ENCODE assay signal across 26 mouse cellular contexts in genomic region chr1:166268218-166268617, GRCm38 (mm10). TPM values are rescaled to one million over a fixed set of nuclear protein-coding genes. Genes with fewer than 3 reads are reported as not detected.
"Had no signal": no experiment of that assay in that cellular context is flagged by ENCODE, and none has a peak within 500 bp of the region (broad histone marks: within the 10 kb centered on the region; RNA-seq: fewer than 3 reads in every experiment).

No protein-coding gene starts in this region.

- H3K4me3 ChIP-seq: limb, embryonic 10.5 days; limb, embryonic 13.5 days; liver, embryonic 12.5 days; liver, embryonic 15.5 days; megakaryocyte, embryonic 14.5 days; midbrain, embryonic 10.5 days; midbrain, embryonic 13.5 days; neural tube, embryonic 12.5 days; neural tube, embryonic 15.5 days; stomach, embryonic 15.5 days had no signal

- ATAC-seq: liver, embryonic 12.5 days; midbrain, embryonic 13.5 days had no signal

- H3K9ac ChIP-seq: limb, embryonic 13.5 days; liver, embryonic 12.5 days; liver, embryonic 15.5 days; midbrain, embryonic 13.5 days; neural tube, embryonic 12.5 days; neural tube, embryonic 15.5 days; stomach, embryonic 15.5 days had no signal

- H3K9me3 ChIP-seq: limb, embryonic 10.5 days; limb, embryonic 13.5 days; liver, embryonic 12.5 days; liver, embryonic 15.5 days; midbrain, embryonic 13.5 days; neural tube, embryonic 12.5 days; neural tube, embryonic 15.5 days; stomach, embryonic 15.5 days had no signal

- H3K27me3 ChIP-seq: limb, embryonic 13.5 days; liver, embryonic 12.5 days; liver, embryonic 15.5 days; midbrain, embryonic 13.5 days; neural tube, embryonic 12.5 days; neural tube, embryonic 15.5 days; stomach, embryonic 15.5 days had no signal

- H3K4me1 ChIP-seq: limb, embryonic 10.5 days; limb, embryonic 13.5 days; liver, embryonic 12.5 days; liver, embryonic 15.5 days; megakaryocyte, embryonic 14.5 days; neural tube, embryonic 12.5 days; neural tube, embryonic 15.5 days; stomach, embryonic 15.5 days had no signal

- H3K4me2 ChIP-seq: limb, embryonic 13.5 days; liver, embryonic 12.5 days; liver, embryonic 15.5 days; midbrain, embryonic 13.5 days; neural tube, embryonic 12.5 days; neural tube, embryonic 15.5 days; stomach, embryonic 15.5 days had no signal

- H3K27ac ChIP-seq: limb, embryonic 10.5 days; limb, embryonic 13.5 days; liver, embryonic 12.5 days; liver, embryonic 15.5 days; midbrain, embryonic 10.5 days; midbrain, embryonic 13.5 days; neural tube, embryonic 12.5 days; neural tube, embryonic 15.5 days; stomach, embryonic 15.5 days had no signal

- DNase-seq: kidney, adult 18-20 months; kidney, adult 9 months; kidney, postnatal 14 days; kidney, postnatal 4 days; liver; lung, adult 18-20 months; lung, postnatal 10 days; lung, postnatal 36 days; right cerebral cortex, adult 18-20 months; right cerebral cortex, postnatal 14 days; right cerebral cortex, postnatal 4 days; thymus, adult 18-20 months; thymus, postnatal 36 days had no signal

- H3K36me3 ChIP-seq: limb, embryonic 13.5 days; liver, embryonic 12.5 days; liver, embryonic 15.5 days; neural tube, embryonic 15.5 days; stomach, embryonic 15.5 days had no signal

RNA-seq across cellular contexts. Expression of gene Mael, which starts 29.7 kb away (rescaled TPM):
- total RNA-seq: layer of hippocampus, adult 18-20 months; layer of hippocampus, postnatal 14 days had no signal
- polyA plus RNA-seq: liver, embryonic 12.5 days; midbrain, embryonic 13.5 days; neural tube, embryonic 12.5 days; stomach, embryonic 15.5 days; urinary bladder, adult 2 months had no signal
